Mouse (Mus musculus): ENCODE results near the gene Plk4. TPM values are rescaled to one million over a fixed set of nuclear protein-coding genes. Genes with fewer than 3 reads are reported as not detected.
A peak's percentile ranks its signal among the peaks of the same experiment; 100 is the strongest.
"Not testable (repeated sequence)": the region's sequence is repeated elsewhere in the genome, so short reads cannot be mapped to it uniquely, and the experiment has no call there.

The Plk4 gene
- 57.8 and 61.8 TPM in 2 replicates for polyA plus RNA-seq (2015; fragmentation: Nextera tagmentation; extraction: Ambion mirVana)

- peak within 1 kb of the TSS; percentile 93 for H3K9ac ChIP-seq
These were observed at the start of gene Plk4 for GRCm38 (mm10) chr3:40799530-40800372. TSS of gene Plk4 (plus strand) at chr3:40800019.

GRCm38 (mm10) chr3:40760746-40761145 lies 39.1 kb upstream of the Plk4 start:
- no peaks in the 10 kb centered on the region for H3K4me1 ChIP-seq
- no peak overlapping the region for H3K9ac ChIP-seq
- no peak overlapping the region for H3K4me3 ChIP-seq (replicated peaks)
- H3K9me3 ChIP-seq (replicated peaks): no peaks in the 10 kb centered on the region
- WGBS: 96% methylated on average over 3 of the region's 3 CpGs
- no peak overlapping the region for H3K27ac ChIP-seq
- H3K27me3 ChIP-seq: no peaks in the 10 kb centered on the region
- ATAC-seq (replicated peaks; ENCODE audit: low FRiP score): no peak
- H3K36me3 ChIP-seq: 0 out of 2 replicates have a peak, but pooled peaks cover 3% of the 10 kb centered on the region
- H3K4me2 ChIP-seq: no peak overlapping the region

More at GRCm38 (mm10) chr3:40799530-40800372, at the start of gene Plk4:
- WGBS: 2% methylated on average over 66 of the region's 66 CpGs
- Histone ChIP-seq H3K9me3 (replicated peaks) (no peaks in the 10 kb centered on the region), H3K4me3 (replicated peaks) (peak within 1 kb of the TSS; percentile 98), H3K4me1 (peaks cover 14% of the 10 kb centered on the region), H3K27ac (peak within 1 kb of the TSS; percentile 85), H3K36me3 (peaks cover 14% of the 10 kb centered on the region), H3K27me3 (no peaks in the 10 kb centered on the region), H3K4me2 (peak within 1 kb of the TSS; percentile 79)
- ATAC-seq (replicated peaks; ENCODE audit: low FRiP score): peak; percentile 99

- Histone ChIP-seq H3K27ac (no peak overlapping the region), H3K4me2 (no peak overlapping the region), H3K27me3 (no peaks in the 10 kb centered on the region), H3K9me3 (replicated peaks) (no peaks in the 10 kb centered on the region), H3K4me3 (replicated peaks) (no peak overlapping the region), H3K4me1 (no peaks in the 10 kb centered on the region), H3K9ac (no peak overlapping the region), H3K36me3 (0 out of 2 replicates have a peak, but pooled peaks cover 3% of the 10 kb centered on the region)
- ATAC-seq (replicated peaks; ENCODE audit: low FRiP score): no peak
- WGBS: 87% methylated on average over 2 of the region's 2 CpGs
These were observed 38.5 kb upstream of the Plk4 start for GRCm38 (mm10) chr3:40761312-40761711.

GRCm38 (mm10) chr3:40793783-40794182 lies 6.0 kb upstream of the Plk4 start:
- no peak overlapping the region for H3K27ac ChIP-seq
- no peak overlapping the region for H3K9ac ChIP-seq
- no peaks in the 10 kb centered on the region for H3K9me3 ChIP-seq (replicated peaks)
- H3K27me3 ChIP-seq: no peaks in the 10 kb centered on the region
- H3K4me1 ChIP-seq: no peaks in the 10 kb centered on the region
- 71% methylated on average over 2 of the region's 2 CpGs for WGBS
- H3K4me2 ChIP-seq: no peak overlapping the region
- no peaks in the 10 kb centered on the region for H3K36me3 ChIP-seq
- H3K4me3 ChIP-seq (replicated peaks): no peak overlapping the region
- no peak for ATAC-seq (replicated peaks; ENCODE audit: low FRiP score)

- no peak overlapping the region for H3K4me2 ChIP-seq
- 68% methylated on average over 1 of the region's 1 CpGs for whole genome bisulfite sequencing
These were observed 1.8 kb upstream of the Plk4 start for GRCm38 (mm10) chr3:40798054-40798453.

GRCm38 (mm10) chr3:40798500-40798899 lies 1.3 kb upstream of the Plk4 start:
- Histone ChIP-seq H3K9ac (no peak overlapping the region), H3K4me1 (peaks cover 14% of the 10 kb centered on the region), H3K27ac (no peak overlapping the region), H3K36me3 (peaks cover 11% of the 10 kb centered on the region), H3K4me2 (no peak overlapping the region), H3K27me3 (no peaks in the 10 kb centered on the region), H3K9me3 (replicated peaks) (no peaks in the 10 kb centered on the region), H3K4me3 (replicated peaks) (no peak overlapping the region)
- WGBS: 40% methylated on average over 7 of the region's 7 CpGs
- no peak for ATAC-seq (replicated peaks; ENCODE audit: low FRiP score)

More at GRCm38 (mm10) chr3:40798054-40798453, 1.8 kb upstream of the Plk4 start:
- Histone ChIP-seq H3K4me3 (replicated peaks) (no peak overlapping the region), H3K4me1 (peaks cover 14% of the 10 kb centered on the region), H3K27ac (no peak overlapping the region), H3K27me3 (no peaks in the 10 kb centered on the region), H3K9me3 (replicated peaks) (no peaks in the 10 kb centered on the region), H3K36me3 (peaks cover 11% of the 10 kb centered on the region), H3K9ac (no peak overlapping the region)
- ATAC-seq (replicated peaks; ENCODE audit: low FRiP score): no peak

- under 1% methylated on average over 29 of the region's 37 CpGs for WGBS
- no peaks in the 10 kb centered on the region for H3K9me3 ChIP-seq (replicated peaks)
- H3K4me2 ChIP-seq: peak overlapping the region; percentile 79
- H3K27me3 ChIP-seq: no peaks in the 10 kb centered on the region
- peaks cover 14% of the 10 kb centered on the region for H3K4me1 ChIP-seq
- peak; percentile 90 for ATAC-seq (replicated peaks; ENCODE audit: low FRiP score)
- H3K36me3 ChIP-seq: peaks cover 21% of the 10 kb centered on the region
- H3K27ac ChIP-seq: peak overlapping the region; percentile 85
- peak overlapping the region; percentile 93 for H3K9ac ChIP-seq
- H3K4me3 ChIP-seq (replicated peaks): peak overlapping the region; percentile 98
These were observed 579 bp downstream of the Plk4 start for GRCm38 (mm10) chr3:40800373-40800823.

GRCm38 (mm10) chr3:40806871-40807270 lies 7.1 kb downstream of the Plk4 start:
- ATAC-seq (replicated peaks; ENCODE audit: low FRiP score): no peak
- Histone ChIP-seq H3K9ac (no peak overlapping the region), H3K27me3 (no peaks in the 10 kb centered on the region), H3K36me3 (peaks cover 60% of the 10 kb centered on the region), H3K9me3 (replicated peaks) (no peaks in the 10 kb centered on the region), H3K4me3 (replicated peaks) (no peak overlapping the region), H3K4me2 (no peak overlapping the region), H3K27ac (no peak overlapping the region), H3K4me1 (peaks cover 5% of the 10 kb centered on the region; the same call in 1 of the 2 replicates)
- 51% methylated on average over 2 of the region's 2 CpGs for WGBS

GRCm38 (mm10) chr3:40808686-40809085 lies 8.9 kb downstream of the Plk4 start:
- H3K4me2 ChIP-seq: no peak overlapping the region
- peaks cover 66% of the 10 kb centered on the region for H3K36me3 ChIP-seq
- no peaks in the 10 kb centered on the region for H3K9me3 ChIP-seq (replicated peaks)
- WGBS: 94% methylated on average over 10 of the region's 10 CpGs
- H3K4me1 ChIP-seq: 0 out of 2 replicates have a peak, but pooled peaks cover 4% of the 10 kb centered on the region
- no peak overlapping the region for H3K4me3 ChIP-seq (replicated peaks)
- no peak overlapping the region for H3K9ac ChIP-seq
- no peaks in the 10 kb centered on the region for H3K27me3 ChIP-seq
- ATAC-seq (replicated peaks; ENCODE audit: low FRiP score): no peak
- no peak overlapping the region for H3K27ac ChIP-seq

- no peak overlapping the region for H3K9ac ChIP-seq
- H3K27me3 ChIP-seq: no peaks in the 10 kb centered on the region
- WGBS: 83% methylated on average over 2 of the region's 2 CpGs
- H3K36me3 ChIP-seq: peaks cover 72% of the 10 kb centered on the region
- H3K27ac ChIP-seq: no peak overlapping the region
- 0 out of 2 replicates have a peak, but pooled peaks cover 4% of the 10 kb centered on the region for H3K4me1 ChIP-seq
- H3K4me2 ChIP-seq: no peak overlapping the region
- ATAC-seq (replicated peaks; ENCODE audit: low FRiP score): no peak
- no peak overlapping the region for H3K4me3 ChIP-seq (replicated peaks)
- no peaks in the 10 kb centered on the region for H3K9me3 ChIP-seq (replicated peaks)
These were observed 10.1 kb downstream of the Plk4 start for GRCm38 (mm10) chr3:40809894-40810293.

- ATAC-seq (replicated peaks; ENCODE audit: low FRiP score): no peak
- Histone ChIP-seq H3K4me3 (replicated peaks) (no peak overlapping the region), H3K27me3 (no peaks in the 10 kb centered on the region), H3K36me3 (peaks cover 75% of the 10 kb centered on the region), H3K27ac (no peak overlapping the region), H3K9me3 (replicated peaks) (no peaks in the 10 kb centered on the region), H3K4me2 (no peak overlapping the region), H3K4me1 (no peaks in the 10 kb centered on the region), H3K9ac (no peak overlapping the region)
- WGBS: 96% methylated on average over 2 of the region's 2 CpGs
These were observed 13.5 kb downstream of the Plk4 start for GRCm38 (mm10) chr3:40813275-40813674.

GRCm38 (mm10) chr3:40845521-40845920 lies 45.7 kb downstream of the Plk4 start:
- Histone ChIP-seq H3K4me3 (replicated peaks) (peak overlapping the region; percentile 54), H3K9ac (0 out of 2 replicates have a peak overlapping the region, but pooled peaks have one; percentile 46), H3K4me2 (peak overlapping the region; percentile 74)
- not testable (repeated sequence) for H3K27me3 ChIP-seq; H3K27ac ChIP-seq; H3K4me1 ChIP-seq; ATAC-seq (replicated peaks; ENCODE audit: low FRiP score); H3K36me3 ChIP-seq; H3K9me3 ChIP-seq (replicated peaks)
- 76% methylated on average over 6 of the region's 6 CpGs for WGBS

All from kidney, embryonic 15.5 days (tissue).